Mouse (Mus musculus): ENCODE measurements around the gene Ripk1.

The Ripk1 gene

GRCm38 (mm10) chr13:34002058-34003006 lies at the start of gene Ripk1, which contains the start of gene Serpinb6a:
TSS of gene Ripk1 (plus strand) at chr13:34002363.
TSS of gene Serpinb6a (minus strand) at chr13:34002794.
- peak; percentile 92 for DNase-seq (ENCODE audit: low spot score)

DNA sequence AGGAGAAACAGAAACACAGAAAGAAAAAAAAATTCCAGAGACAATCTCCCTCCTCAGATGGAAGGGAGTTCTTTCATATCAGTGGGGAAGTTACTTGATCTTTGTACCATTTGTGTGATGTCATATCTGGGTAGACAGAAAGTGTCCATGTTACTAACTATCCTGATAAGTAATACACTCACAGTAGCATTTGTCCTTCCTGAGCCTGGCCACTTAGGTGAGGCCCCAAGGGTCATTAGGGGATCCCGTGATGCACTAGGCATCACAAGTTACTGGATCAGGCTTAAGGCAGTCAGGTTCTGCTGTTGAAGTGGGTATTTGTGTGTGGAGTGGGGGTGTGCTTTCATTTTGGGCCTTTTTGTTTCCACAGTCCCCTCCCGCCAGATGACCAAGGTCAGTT lies 49.2 kb upstream of the Ripk1 start:
- no peak for DNase-seq (ENCODE audit: low spot score)

DNA sequence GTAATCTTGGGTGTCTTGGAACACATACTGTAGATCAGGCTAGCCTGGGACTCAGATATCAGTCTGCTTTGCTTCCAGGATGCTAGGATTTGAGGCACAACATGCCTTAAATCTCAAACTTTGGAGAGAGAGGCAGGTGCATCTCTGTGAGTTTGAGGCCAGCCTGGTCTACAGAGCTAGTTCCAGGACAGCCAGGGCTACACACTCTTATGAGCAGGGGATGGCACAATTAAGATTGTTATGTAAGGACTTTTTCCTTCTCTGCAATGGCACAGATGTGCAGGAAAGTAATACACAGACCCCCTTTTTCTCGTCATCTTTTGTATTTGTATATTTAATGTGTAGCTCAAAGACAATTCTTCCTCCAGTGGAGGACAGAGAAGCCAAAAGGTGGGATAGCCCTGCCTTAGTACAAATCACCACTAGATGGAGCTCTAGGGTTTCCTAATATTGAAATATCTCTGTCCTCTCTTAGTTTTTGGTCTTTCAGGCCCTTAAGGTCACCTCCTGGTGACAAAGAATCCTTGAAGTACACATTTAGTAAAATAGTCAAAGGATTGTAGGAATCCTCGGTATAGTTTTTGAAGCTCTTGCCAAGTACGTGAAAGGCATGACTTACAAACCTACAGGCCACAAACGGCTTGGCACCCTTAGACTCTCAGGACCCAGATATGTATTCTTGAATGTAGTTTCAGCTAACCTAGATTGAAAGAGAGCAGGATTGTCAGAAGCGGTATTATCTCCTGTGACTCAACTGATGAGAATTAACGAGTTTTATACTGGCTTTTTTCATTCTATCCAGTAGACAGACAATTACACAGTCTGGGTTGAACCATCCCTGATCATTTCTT lies 45.4 kb upstream of the Ripk1 start:
- DNase-seq (ENCODE audit: low spot score) = peak; percentile 83

GRCm38 (mm10) chr13:33959771-33960170 lies 42.4 kb upstream of the Ripk1 start:
- no peak for DNase-seq (ENCODE audit: low spot score)

GRCm38 (mm10) chr13:33964206-33965046 lies 37.7 kb upstream of the Ripk1 start, which contains the start of gene Nqo2:
TSS of gene Nqo2 (plus strand) at chr13:33964687.
- peak; percentile 90 for DNase-seq (ENCODE audit: low spot score)

DNA sequence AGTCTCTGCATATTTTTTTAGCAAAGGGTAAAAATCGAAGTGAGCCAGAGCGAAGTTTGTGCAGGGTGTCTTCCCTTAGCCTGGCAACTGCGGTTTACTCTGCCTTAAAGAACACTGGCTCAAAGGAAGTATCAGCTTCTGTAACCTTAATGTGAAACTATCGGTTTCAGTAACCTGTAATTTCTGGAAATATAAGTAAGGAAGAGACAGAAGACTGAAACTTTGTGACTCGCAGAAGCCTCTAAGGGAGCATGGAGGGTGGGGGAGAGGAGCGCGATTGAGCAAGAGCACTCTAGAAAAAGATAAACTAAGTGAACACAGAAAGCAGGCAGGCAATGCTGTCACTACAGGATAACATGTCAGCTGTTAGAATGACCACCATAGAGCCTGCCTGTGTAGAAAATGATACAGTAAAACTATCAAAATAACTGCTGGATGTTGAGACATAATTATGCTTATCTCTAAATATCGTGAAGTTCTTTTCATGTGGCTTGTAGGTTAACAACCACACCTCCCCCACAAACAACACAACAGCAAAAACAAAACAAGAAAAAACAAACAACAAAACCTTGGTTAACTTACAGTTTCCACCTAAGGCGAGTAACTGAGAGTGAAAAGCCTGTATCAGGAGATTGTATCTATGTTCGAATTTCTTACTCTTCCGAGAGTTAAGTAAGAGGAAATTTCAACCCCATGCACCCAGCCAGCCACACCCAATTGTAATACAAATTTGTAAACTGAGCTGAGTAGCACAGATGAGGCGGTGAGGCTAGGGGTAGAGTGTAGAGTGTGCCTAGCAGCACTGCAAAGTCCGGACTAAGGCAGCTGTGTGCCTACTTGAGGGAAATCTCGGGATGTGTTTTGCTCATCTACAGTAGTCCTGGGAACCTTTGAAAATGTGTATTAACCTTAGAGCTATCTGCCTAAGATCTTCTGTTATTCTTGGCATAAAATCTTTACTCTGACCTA lies 36.8 kb upstream of the Ripk1 start:
- peak; percentile 44 for DNase-seq (ENCODE audit: low spot score)

GRCm38 (mm10) chr13:33966025-33966412 lies 36.1 kb upstream of the Ripk1 start:
- DNase-seq (ENCODE audit: low spot score) = peak; percentile 1

- no peak for DNase-seq (ENCODE audit: low spot score)
Observed at GRCm38 (mm10) chr13:33966574-33966973, 35.6 kb upstream of the Ripk1 start.

DNA sequence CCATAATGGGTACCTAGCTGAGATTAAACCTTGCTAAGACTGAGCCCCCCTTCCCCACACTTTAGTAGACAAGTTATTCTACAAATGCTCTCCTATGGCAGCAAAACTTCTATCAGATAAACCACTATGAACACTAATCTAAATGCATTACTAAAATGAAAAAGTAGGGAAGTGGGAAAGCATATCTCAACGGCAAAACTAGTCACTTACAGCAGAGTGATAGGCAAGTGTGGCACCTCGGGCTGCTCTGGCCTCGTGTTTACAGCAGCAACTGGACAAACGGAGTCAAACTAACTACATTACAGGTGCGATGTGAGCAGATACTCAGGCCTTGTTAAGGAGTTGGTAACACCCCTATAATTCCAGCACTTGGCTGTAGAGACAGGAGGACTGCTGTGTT lies 12.5 kb upstream of the Ripk1 start:
- no peak for DNase-seq (ENCODE audit: low spot score)

DNA sequence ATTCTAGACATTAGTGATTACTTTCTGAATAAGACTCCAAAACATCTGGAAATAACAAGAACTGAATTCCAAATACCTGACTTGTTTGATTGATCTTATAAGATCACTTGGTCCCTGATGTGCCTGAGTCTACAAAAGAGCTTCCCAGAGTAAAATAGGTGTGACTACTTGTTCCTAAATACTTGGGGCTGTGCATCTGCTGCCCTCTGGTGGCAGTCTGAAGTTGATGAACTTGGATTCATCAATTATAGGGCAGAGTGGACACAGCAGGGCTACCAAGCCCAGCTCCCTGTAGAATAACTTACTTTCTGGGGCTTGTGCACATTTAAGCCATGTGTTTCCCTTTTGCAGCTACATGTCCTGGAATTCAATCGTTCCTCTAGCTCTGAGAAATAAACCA lies 7.0 kb upstream of the Ripk1 start:
- peak; percentile 82 for DNase-seq (ENCODE audit: low spot score)

GRCm38 (mm10) chr13:34003058-34003457 lies 895 bp downstream of the Ripk1 start:
- DNase-seq (ENCODE audit: low spot score) = no peak

- no peak for DNase-seq (ENCODE audit: low spot score)
Observed at GRCm38 (mm10) chr13:34007234-34007633, 5.1 kb downstream of the Ripk1 start.

GRCm38 (mm10) chr13:34016927-34017569 lies 14.9 kb downstream of the Ripk1 start:
- DNase-seq (ENCODE audit: low spot score) = no peak

DNA sequence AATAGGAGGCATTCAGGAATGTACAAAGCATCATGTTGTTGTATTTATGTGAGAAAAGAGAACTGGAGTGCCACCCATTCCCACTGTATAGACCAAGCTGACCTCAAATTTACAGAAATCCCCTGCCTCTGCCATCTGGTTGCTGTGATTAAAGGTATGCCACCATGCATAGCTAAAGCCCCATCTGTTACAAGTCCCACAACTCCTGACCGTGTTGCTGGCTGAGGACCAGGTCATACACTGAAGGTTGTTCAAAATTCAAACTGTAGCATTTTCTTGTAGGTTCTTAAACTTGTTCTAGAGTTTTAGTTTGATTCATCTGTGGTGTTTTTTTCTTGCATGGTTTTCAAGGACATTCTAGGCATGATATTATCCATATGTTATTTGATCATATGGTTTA lies 16.4 kb downstream of the Ripk1 start:
- DNase-seq (ENCODE audit: low spot score) = no peak

GRCm38 (mm10) chr13:34021998-34022397 lies 19.8 kb downstream of the Ripk1 start:
- no peak for DNase-seq (ENCODE audit: low spot score)

DNA sequence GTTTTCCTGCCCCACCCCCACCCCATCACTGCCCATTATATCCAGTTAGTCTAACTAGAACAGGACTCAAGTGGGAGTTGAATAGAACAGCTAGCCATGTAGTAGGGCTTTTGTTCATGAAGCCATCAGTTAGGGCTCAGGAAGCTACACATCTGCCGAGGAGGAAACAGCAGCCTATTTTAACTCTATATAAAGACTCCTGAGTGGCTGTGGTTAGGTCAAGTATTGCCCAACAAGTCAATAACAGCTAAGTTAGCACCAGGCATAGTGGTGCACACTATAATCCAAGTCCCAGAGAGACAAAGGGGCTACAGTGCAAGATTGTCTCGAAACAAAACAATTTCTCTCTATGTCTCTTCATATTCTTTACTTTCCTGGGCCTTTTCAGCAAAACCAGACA lies 29.9 kb downstream of the Ripk1 start:
- no peak for DNase-seq (ENCODE audit: low spot score)

GRCm38 (mm10) chr13:34035424-34035823 lies 33.3 kb downstream of the Ripk1 start:
- DNase-seq (ENCODE audit: low spot score) = no peak

DNA sequence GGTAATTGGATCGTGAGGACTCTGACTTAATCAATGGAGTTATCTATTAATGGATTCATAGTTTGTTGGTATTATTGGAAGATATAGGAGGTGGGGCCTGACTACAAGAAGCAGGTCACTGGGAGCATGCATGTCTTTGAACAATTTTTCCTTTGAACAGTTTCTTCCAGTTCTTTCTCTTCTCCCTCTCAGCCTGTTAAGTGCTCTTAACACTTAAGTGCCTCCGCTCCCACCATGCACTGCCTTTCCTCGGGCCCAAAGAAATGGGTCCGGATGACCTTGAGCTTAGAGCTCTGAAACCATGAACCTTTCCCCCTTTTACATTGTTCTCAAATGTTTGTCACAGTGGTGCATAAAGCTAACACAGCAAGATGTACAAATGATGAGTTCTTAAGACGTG lies 34.6 kb downstream of the Ripk1 start:
- no peak for DNase-seq (ENCODE audit: low spot score)

- DNase-seq (ENCODE audit: low spot score) = peak; percentile 97
Observed at GRCm38 (mm10) chr13:34037172-34038055, 35.3 kb downstream of the Ripk1 start, which contains the start of gene Bphl. TSS of gene Bphl (plus strand) at chr13:34037597.
